Comparison of ENCODE assay signal across 19 mouse cellular contexts in genomic region chr12:13076699-13077287, GRCm38 (mm10).
A peak's percentile ranks its signal among the peaks of the same experiment; 100 is the strongest.
DNase-seq lines count a peak whose midpoint lies in the region; ATAC-seq lines count a peak whose summit lies in the region.
"Had no signal": no experiment of that assay in that cellular context is flagged by ENCODE, and none has a peak within 500 bp of the region (broad histone marks: within the 10 kb centered on the region; RNA-seq: fewer than 3 reads in every experiment).

No protein-coding gene starts in this region.

- no peak overlapping the region for H3K9ac ChIP-seq in heart, embryonic 13.5 days
- no peak overlapping the region for H3K9ac ChIP-seq in heart, embryonic 12.5 days
- no peak overlapping the region for H3K9ac ChIP-seq in midbrain, embryonic 11.5 days (ENCODE audit: low read length)
- H3K9ac ChIP-seq in embryonic facial prominence, embryonic 14.5 days (ENCODE audit: low read depth, low read length): no peak overlapping the region
- no peak overlapping the region for H3K9ac ChIP-seq in limb, embryonic 15.5 days
- H3K9ac ChIP-seq: forebrain, postnatal 0 days; intestine, embryonic 15.5 days; liver, embryonic 13.5 days; stomach, embryonic 15.5 days had no signal

- H3K9me3 ChIP-seq in heart, embryonic 13.5 days: no peaks in the 10 kb centered on the region
- H3K9me3 ChIP-seq in heart, embryonic 12.5 days (replicated peaks): no peaks in the 10 kb centered on the region
- no peaks in the 10 kb centered on the region for H3K9me3 ChIP-seq in midbrain, embryonic 11.5 days (ENCODE audit: control insufficient read depth, low read length)
- no peaks in the 10 kb centered on the region for H3K9me3 ChIP-seq in midbrain, embryonic 10.5 days (replicated peaks)
- peaks cover 4% of the 10 kb centered on the region; the same call in 1 of the 2 replicates for H3K9me3 ChIP-seq in embryonic facial prominence, embryonic 14.5 days (ENCODE audit: control insufficient read depth, low read length)
- H3K9me3 ChIP-seq in limb, embryonic 15.5 days: no peaks in the 10 kb centered on the region
- H3K9me3 ChIP-seq: intestine, embryonic 15.5 days; liver, embryonic 13.5 days; megakaryocyte, embryonic 14.5 days; stomach, embryonic 15.5 days had no signal

- no peaks in the 10 kb centered on the region for H3K36me3 ChIP-seq in heart, embryonic 13.5 days
- no peaks in the 10 kb centered on the region for H3K36me3 ChIP-seq in heart, embryonic 12.5 days
- H3K36me3 ChIP-seq in midbrain, embryonic 11.5 days (ENCODE audit: control insufficient read depth, insufficient read depth, low read length): no peaks in the 10 kb centered on the region
- H3K36me3 ChIP-seq in midbrain, embryonic 10.5 days: no peaks in the 10 kb centered on the region
- no peaks in the 10 kb centered on the region for H3K36me3 ChIP-seq in embryonic facial prominence, embryonic 14.5 days (ENCODE audit: control insufficient read depth, insufficient read depth, low read length)
- H3K36me3 ChIP-seq in limb, embryonic 15.5 days: no peaks in the 10 kb centered on the region
- H3K36me3 ChIP-seq: intestine, embryonic 15.5 days; liver, embryonic 13.5 days; stomach, embryonic 15.5 days had no signal

- peak overlapping the region; percentile 16; the same call in 1 of the 2 replicates for H3K27ac ChIP-seq in heart, embryonic 13.5 days (replicated peaks)
- H3K27ac ChIP-seq in heart, embryonic 12.5 days (ENCODE audit: poor library complexity, severe bottlenecking): no peak overlapping the region
- no peak overlapping the region for H3K27ac ChIP-seq in midbrain, embryonic 11.5 days (ENCODE audit: low read depth, low read length)
- H3K27ac ChIP-seq in midbrain, embryonic 10.5 days (replicated peaks): no peak overlapping the region; the same call in 1 of the 2 replicates
- no peak overlapping the region for H3K27ac ChIP-seq in embryonic facial prominence, embryonic 14.5 days (replicated peaks; ENCODE audit: low read depth, low read length)
- no peak overlapping the region for H3K27ac ChIP-seq in limb, embryonic 15.5 days
- H3K27ac ChIP-seq: intestine, embryonic 15.5 days; liver, embryonic 13.5 days; stomach, embryonic 15.5 days had no signal

- H3K4me1 ChIP-seq in heart, embryonic 13.5 days: peaks cover 21% of the 10 kb centered on the region
- H3K4me1 ChIP-seq in heart, embryonic 12.5 days (replicated peaks): peaks cover 20% of the 10 kb centered on the region
- H3K4me1 ChIP-seq in midbrain, embryonic 11.5 days (ENCODE audit: control insufficient read depth, insufficient read depth, low read length): no peaks in the 10 kb centered on the region
- no peaks in the 10 kb centered on the region; the same call in 1 of the 2 replicates for H3K4me1 ChIP-seq in midbrain, embryonic 10.5 days
- peaks cover 21% of the 10 kb centered on the region for H3K4me1 ChIP-seq in embryonic facial prominence, embryonic 14.5 days (ENCODE audit: control insufficient read depth, insufficient read depth, low read length)
- H3K4me1 ChIP-seq in limb, embryonic 15.5 days: peaks cover 32% of the 10 kb centered on the region
- H3K4me1 ChIP-seq: intestine, embryonic 15.5 days; liver, embryonic 13.5 days; megakaryocyte, embryonic 14.5 days; stomach, embryonic 15.5 days had no signal

- H3K4me3 ChIP-seq in heart, embryonic 13.5 days: no peak overlapping the region
- no peak overlapping the region for H3K4me3 ChIP-seq in heart, embryonic 12.5 days
- no peak overlapping the region for H3K4me3 ChIP-seq in midbrain, embryonic 11.5 days (ENCODE audit: low read depth, low read length)
- no peak overlapping the region for H3K4me3 ChIP-seq in midbrain, embryonic 10.5 days
- no peak overlapping the region for H3K4me3 ChIP-seq in embryonic facial prominence, embryonic 14.5 days (ENCODE audit: low read depth, low read length)
- no peak overlapping the region for H3K4me3 ChIP-seq in limb, embryonic 15.5 days
- H3K4me3 ChIP-seq: intestine, embryonic 15.5 days; liver, embryonic 13.5 days; megakaryocyte, embryonic 14.5 days; stomach, embryonic 15.5 days had no signal

- no peak for ATAC-seq in heart, embryonic 13.5 days (ENCODE audit: extremely low read depth, insufficient number of reproducible peaks, low FRiP score, low TSS enrichment)
- ATAC-seq in heart, embryonic 12.5 days (ENCODE audit: insufficient number of reproducible peaks, low FRiP score): no peak
- no peak for ATAC-seq in midbrain, embryonic 11.5 days (ENCODE audit: low FRiP score)
- ATAC-seq in embryonic facial prominence, embryonic 14.5 days (ENCODE audit: low read depth): peak; percentile 89
- ATAC-seq in limb, embryonic 15.5 days (ENCODE audit: insufficient number of reproducible peaks, low FRiP score, low TSS enrichment, low read depth): peak; percentile 46
- ATAC-seq: forebrain, postnatal 0 days; intestine, embryonic 15.5 days had no signal

- peaks cover 23% of the 10 kb centered on the region for H3K27me3 ChIP-seq in heart, embryonic 13.5 days (replicated peaks)
- 0 out of 2 replicates have a peak, but pooled peaks cover 4% of the 10 kb centered on the region for H3K27me3 ChIP-seq in heart, embryonic 12.5 days (replicated peaks)
- H3K27me3 ChIP-seq in midbrain, embryonic 11.5 days (ENCODE audit: control insufficient read depth, insufficient read depth, low read length): no peaks in the 10 kb centered on the region
- H3K27me3 ChIP-seq in midbrain, embryonic 10.5 days (ENCODE audit: low read depth, poor library complexity, severe bottlenecking): no peaks in the 10 kb centered on the region
- H3K27me3 ChIP-seq in embryonic facial prominence, embryonic 14.5 days (replicated peaks; ENCODE audit: control insufficient read depth, insufficient read depth, low read length): no peaks in the 10 kb centered on the region
- 0 out of 2 replicates have a peak, but pooled peaks cover 9% of the 10 kb centered on the region for H3K27me3 ChIP-seq in limb, embryonic 15.5 days
- H3K27me3 ChIP-seq: intestine, embryonic 15.5 days; liver, embryonic 13.5 days; stomach, embryonic 15.5 days had no signal

- no peak overlapping the region for H3K4me2 ChIP-seq in heart, embryonic 13.5 days
- H3K4me2 ChIP-seq in heart, embryonic 12.5 days: no peak overlapping the region
- H3K4me2 ChIP-seq in midbrain, embryonic 11.5 days: no peak overlapping the region
- H3K4me2 ChIP-seq in embryonic facial prominence, embryonic 14.5 days (ENCODE audit: low read depth, low read length): no peak overlapping the region
- H3K4me2 ChIP-seq in limb, embryonic 15.5 days: no peak overlapping the region
- H3K4me2 ChIP-seq: intestine, embryonic 15.5 days; liver, embryonic 13.5 days; stomach, embryonic 15.5 days had no signal

- 35% methylated on average over 3 of the region's 3 CpGs for WGBS in heart, embryonic 13.5 days
- 34% methylated on average over 3 of the region's 3 CpGs for WGBS in heart, embryonic 12.5 days
- 52% methylated on average over 3 of the region's 3 CpGs for WGBS in midbrain, embryonic 11.5 days
- 63% methylated on average over 3 of the region's 3 CpGs for WGBS in midbrain, embryonic 10.5 days
- 20% methylated on average over 2 of the region's 3 CpGs for WGBS in embryonic facial prominence, embryonic 14.5 days
- 32% methylated on average over 3 of the region's 3 CpGs for WGBS in limb, embryonic 15.5 days

- DNase-seq in midbrain, embryonic 11.5 days (ENCODE audit: low spot score, missing footprints): peak; percentile 73
- no peak for DNase-seq in midbrain, embryonic 10.5 days (ENCODE audit: low spot score)
- peak; percentile 58 for DNase-seq in embryonic facial prominence, embryonic 14.5 days (ENCODE audit: low spot score)
- DNase-seq in frontal cortex, adult 2 months (ENCODE audit: extremely low spot score in 1 of 2, low spot score in 1 of 2): no peak
- DNase-seq: adrenal gland, adult 2 months; B cell, adult 2 months; cerebellum, adult 18-20 months; forebrain, postnatal 0 days; gastrocnemius, postnatal 10 days; kidney, postnatal 25 days; liver, embryonic 13.5 days; spleen, adult 18-20 months; thymus, postnatal 14 days had no signal

Comparison
In these comparisons a context has a peak if more than half of its experiments do, and no peak if none do; other contexts are left out.
1. DNase-seq: peak in midbrain, embryonic 11.5 days (single experiment) and embryonic facial prominence, embryonic 14.5 days (single experiment); none in midbrain, embryonic 10.5 days (single experiment) and frontal cortex, adult 2 months (0 of 2).
2. ATAC-seq: peak in embryonic facial prominence, embryonic 14.5 days (single experiment) and limb, embryonic 15.5 days (single experiment); none in heart, embryonic 13.5 days (single experiment), heart, embryonic 12.5 days (single experiment) and midbrain, embryonic 11.5 days (single experiment).